ENCODE assay signal across 8 mouse cellular contexts in the genomic region with DNA sequence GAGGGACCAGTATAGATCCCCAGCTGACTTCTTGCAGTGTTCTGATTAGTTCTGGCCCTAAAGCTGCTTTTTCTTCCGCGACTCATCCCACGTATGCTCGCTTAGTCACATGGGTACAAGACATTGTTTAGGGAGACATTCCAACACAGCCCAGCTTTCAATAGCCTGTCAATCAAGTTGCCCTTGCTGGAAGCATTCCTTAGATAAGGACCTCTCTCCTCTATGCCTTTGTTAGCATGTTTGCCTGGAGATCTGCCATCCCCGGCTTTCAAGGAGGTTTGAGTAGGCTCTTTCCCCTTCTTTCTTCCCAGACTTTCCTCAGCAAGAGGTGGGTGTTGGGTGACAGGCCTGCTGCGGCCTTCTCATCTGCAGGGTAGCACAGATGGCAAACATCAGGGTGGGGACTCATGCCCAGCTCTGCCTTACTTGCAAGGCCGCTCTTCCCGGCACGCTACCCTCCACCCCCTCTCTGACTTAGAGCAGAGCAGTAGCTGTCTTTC.
DNase-seq lines count a peak whose midpoint lies in the region; ATAC-seq and TF ChIP-seq lines count a peak whose summit lies in the region.

No protein-coding gene starts in this region.

- no peak for TF ChIP-seq CTCF in kidney, postnatal 0 days (IDR thresholded peaks at IDR 0.05; ENCODE audit: low read depth)

- H3K4me3 ChIP-seq in kidney, postnatal 0 days (replicated peaks; ENCODE audit: low read depth, low read length), result no peak overlapping the region
- no peak overlapping the region for H3K4me3 ChIP-seq in embryonic facial prominence, embryonic 11.5 days (ENCODE audit: low read depth, low read length)
- H3K4me3 ChIP-seq in hindbrain, embryonic 12.5 days, result no peak overlapping the region
- no peak overlapping the region for H3K4me3 ChIP-seq in midbrain, embryonic 15.5 days

- no peaks in the 10 kb centered on the region for H3K9me3 ChIP-seq in kidney, postnatal 0 days (replicated peaks; ENCODE audit: low read length)
- H3K9me3 ChIP-seq in embryonic facial prominence, embryonic 11.5 days (replicated peaks; ENCODE audit: control insufficient read depth, low read length), result no peaks in the 10 kb centered on the region
- H3K9me3 ChIP-seq in hindbrain, embryonic 12.5 days (replicated peaks), result no peaks in the 10 kb centered on the region
- no peaks in the 10 kb centered on the region for H3K9me3 ChIP-seq in midbrain, embryonic 15.5 days

- 60% methylated on average over 9 of the region's 9 CpGs for WGBS in kidney, postnatal 0 days
- 51% methylated on average over 9 of the region's 9 CpGs for WGBS in embryonic facial prominence, embryonic 11.5 days
- 32% methylated on average over 9 of the region's 9 CpGs for WGBS in hindbrain, embryonic 12.5 days
- WGBS in midbrain, embryonic 15.5 days, result 28% methylated on average over 9 of the region's 9 CpGs

- H3K27me3 ChIP-seq in kidney, postnatal 0 days (ENCODE audit: insufficient read depth, low read length), result no peaks in the 10 kb centered on the region
- H3K27me3 ChIP-seq in embryonic facial prominence, embryonic 11.5 days (ENCODE audit: control insufficient read depth, insufficient read depth, low read length), result no peaks in the 10 kb centered on the region
- H3K27me3 ChIP-seq in hindbrain, embryonic 12.5 days, result no peaks in the 10 kb centered on the region; the same call in 1 of the 2 replicates
- no peaks in the 10 kb centered on the region for H3K27me3 ChIP-seq in midbrain, embryonic 15.5 days (replicated peaks)

- peak; percentile 12 for DNase-seq in kidney, postnatal 0 days (ENCODE audit: low spot score)
- DNase-seq in kidney, postnatal 14 days, result no peak
- DNase-seq in embryonic facial prominence, embryonic 11.5 days (ENCODE audit: low spot score), result peak; percentile 38
- DNase-seq in kidney, adult 8-10 months, result no peak
- no peak for DNase-seq in testis, postnatal 14 days (ENCODE audit: low spot score)

- no peak for ATAC-seq in kidney, postnatal 0 days (replicated peaks; ENCODE audit: low FRiP score, low read depth)
- ATAC-seq in embryonic facial prominence, embryonic 11.5 days (replicated peaks; ENCODE audit: insufficient number of reproducible peaks, low FRiP score, low TSS enrichment, low read depth), result peak; percentile 85
- peak; percentile 83 for ATAC-seq in hindbrain, embryonic 12.5 days (ENCODE audit: low FRiP score)
- peak; percentile 45 for ATAC-seq in midbrain, embryonic 15.5 days (replicated peaks)
- no peak for ATAC-seq in activated CD4-positive, CD25-positive, alpha-beta regulatory T cell, adult 4 months

- H3K4me1 ChIP-seq in kidney, postnatal 0 days (replicated peaks; ENCODE audit: insufficient read depth, low read length), result no peaks in the 10 kb centered on the region
- H3K4me1 ChIP-seq in embryonic facial prominence, embryonic 11.5 days (ENCODE audit: control insufficient read depth, insufficient read depth, low read length), result no peaks in the 10 kb centered on the region
- H3K4me1 ChIP-seq in hindbrain, embryonic 12.5 days, result peaks cover 9% of the 10 kb centered on the region
- peaks cover 7% of the 10 kb centered on the region; the same call in 1 of the 2 replicates for H3K4me1 ChIP-seq in midbrain, embryonic 15.5 days

- no peak overlapping the region for H3K27ac ChIP-seq in kidney, postnatal 0 days
- H3K27ac ChIP-seq in embryonic facial prominence, embryonic 11.5 days (replicated peaks; ENCODE audit: low read depth, low read length), result no peak overlapping the region
- H3K27ac ChIP-seq in hindbrain, embryonic 12.5 days, result no peak overlapping the region
- H3K27ac ChIP-seq in midbrain, embryonic 15.5 days, result no peak overlapping the region

- H3K9ac ChIP-seq in kidney, postnatal 0 days (ENCODE audit: low read depth, low read length), result no peak overlapping the region
- no peak overlapping the region for H3K9ac ChIP-seq in embryonic facial prominence, embryonic 11.5 days (replicated peaks; ENCODE audit: low read length)
- H3K9ac ChIP-seq in hindbrain, embryonic 12.5 days, result no peak overlapping the region
- H3K9ac ChIP-seq in midbrain, embryonic 15.5 days, result no peak overlapping the region

- no peaks in the 10 kb centered on the region for H3K36me3 ChIP-seq in kidney, postnatal 0 days (ENCODE audit: insufficient read depth, low read length)
- no peaks in the 10 kb centered on the region for H3K36me3 ChIP-seq in embryonic facial prominence, embryonic 11.5 days (replicated peaks; ENCODE audit: control insufficient read depth, insufficient read depth, low read depth, low read length)
- no peaks in the 10 kb centered on the region for H3K36me3 ChIP-seq in hindbrain, embryonic 12.5 days
- no peaks in the 10 kb centered on the region for H3K36me3 ChIP-seq in midbrain, embryonic 15.5 days (replicated peaks)

- H3K4me2 ChIP-seq in kidney, postnatal 0 days (ENCODE audit: low read length), result no peak overlapping the region
- no peak overlapping the region for H3K4me2 ChIP-seq in embryonic facial prominence, embryonic 11.5 days (ENCODE audit: low read depth, low read length)
- no peak overlapping the region for H3K4me2 ChIP-seq in hindbrain, embryonic 12.5 days (replicated peaks)
- no peak overlapping the region for H3K4me2 ChIP-seq in midbrain, embryonic 15.5 days

Comparison
In these comparisons a context has a peak if more than half of its experiments do, and no peak if none do; other contexts are left out.
1. DNase-seq: peak in kidney, postnatal 0 days (single experiment) and embryonic facial prominence, embryonic 11.5 days (single experiment); none in kidney, postnatal 14 days (single experiment), kidney, adult 8-10 months (0 of 2) and testis, postnatal 14 days (single experiment).
2. ATAC-seq: peak in embryonic facial prominence, embryonic 11.5 days (single experiment), hindbrain, embryonic 12.5 days (single experiment) and midbrain, embryonic 15.5 days (single experiment); none in kidney, postnatal 0 days (single experiment) and activated CD4-positive, CD25-positive, alpha-beta regulatory T cell, adult 4 months (single experiment).